Mouse (Mus musculus) C2C12 (cell line): ENCODE data around the gene Grcc10. TPM values are rescaled to one million over a fixed set of nuclear protein-coding genes. Genes with fewer than 3 reads are reported as not detected.

Source experiments
- H3K27me3 ChIP-seq: one replicate; pipeline ENCODE4 v1.6.1; 2011; ENCODE audit not compliant: control insufficient read depth, insufficient read depth, insufficient read length
- H3K36me3 ChIP-seq: one replicate; pipeline ENCODE4 v1.6.1; 2011; ENCODE audit not compliant: control insufficient read depth, insufficient read depth
- H3K4me3 ChIP-seq: one replicate; pipeline ENCODE4 v1.5.1; 2011; ENCODE audit warnings: mild to moderate bottlenecking, control low read depth; ENCODE audit not compliant: poor library complexity, insufficient read depth, severe bottlenecking
- H3K79me2 ChIP-seq: one replicate; pipeline ENCODE4 v1.6.1; 2011; ENCODE audit not compliant: control insufficient read depth, insufficient read depth
- H3K79me3 ChIP-seq: one replicate; pipeline ENCODE4 v1.6.1; 2011; ENCODE audit warnings: low read depth, control low read depth
- H3ac ChIP-seq: one replicate; pipeline ENCODE3; 2011; ENCODE audit warnings: low read depth; ENCODE audit not compliant: control insufficient read depth, insufficient read length
- CEBPB ChIP-seq: IDR thresholded peaks from one replicate; pipeline ENCODE4 v1.6.1; 2011; ENCODE audit warnings: low read depth, mild to moderate bottlenecking, control low read depth, moderate library complexity
- CTCF ChIP-seq: IDR thresholded peaks from one replicate; pipeline ENCODE4 v1.5.1; 2011; ENCODE audit not compliant: control insufficient read depth, insufficient read depth, insufficient read length
- FOSL1 ChIP-seq: IDR thresholded peaks from one replicate; pipeline ENCODE4 v1.8.0; 2011; ENCODE audit warnings: mild to moderate bottlenecking, low read length; ENCODE audit not compliant: poor library complexity, insufficient read depth, severe bottlenecking
- MAX ChIP-seq: IDR thresholded peaks from one replicate; pipeline ENCODE4 v1.6.1; 2011; ENCODE audit warnings: mild to moderate bottlenecking, control low read depth
- MYOD1 ChIP-seq: IDR thresholded peaks from one replicate; pipeline ENCODE4 v1.6.1; 2011; ENCODE audit warnings: low read depth; ENCODE audit not compliant: control insufficient read depth, insufficient read length
- MYOG ChIP-seq: IDR thresholded peaks from one replicate; pipeline ENCODE4 v1.6.1; 2011; ENCODE audit not compliant: control insufficient read depth, insufficient read length; ENCODE audit errors: extremely low read depth
- USF1 ChIP-seq: IDR thresholded peaks from one replicate; pipeline ENCODE4 v1.6.1; 2011; ENCODE audit warnings: low read depth, mild to moderate bottlenecking, control low read depth, moderate library complexity
- polyA plus RNA-seq: library from polyadenylated mRNA; unstranded; fragments of >200 nt; fragmentation: generic; extraction: Trizol; gene quantifications from one replicate; pipeline ENCODE4 v1.2.1, GENCODE M21; 2012; ENCODE audit warnings: missing spikeins

The Grcc10 gene
- polyA plus RNA-seq, 1 experiment, result 294 TPM

- TF ChIP-seq FOSL1, result no peak
- TF ChIP-seq MYOD1, result no peak
- peak; percentile 45 for TF ChIP-seq CTCF
- TF ChIP-seq MAX, result peak; percentile 47
Measured at GRCm38 (mm10) chr6:124740211-124740887, 825 bp downstream of the Grcc10 start.

GRCm38 (mm10) chr6:124739231-124739796 is 1.9 kb downstream of the Grcc10 start:
- H3ac ChIP-seq, result no peak overlapping the region
- peaks cover 10% of the 10 kb centered on the region for H3K79me2 ChIP-seq
- no peaks in the 10 kb centered on the region for H3K79me3 ChIP-seq
- H3K36me3 ChIP-seq, result peaks cover 18% of the 10 kb centered on the region
- TF ChIP-seq MYOG (no peak), CEBPB (no peak)
- H3K27me3 ChIP-seq, result no peaks in the 10 kb centered on the region
- no peak overlapping the region for H3K4me3 ChIP-seq

More at GRCm38 (mm10) chr6:124740211-124740887, 825 bp downstream of the Grcc10 start:
- Histone ChIP-seq H3ac (peak overlapping the region; percentile 91), H3K27me3 (no peaks in the 10 kb centered on the region), H3K4me3 (peak overlapping the region; percentile 45), H3K36me3 (peaks cover 27% of the 10 kb centered on the region), H3K79me3 (no peaks in the 10 kb centered on the region), H3K79me2 (peaks cover 10% of the 10 kb centered on the region)

GRCm38 (mm10) chr6:124738511-124739023 is 2.6 kb downstream of the Grcc10 start, which contains the start of gene Ptpn6:
TSS of gene Ptpn6 (minus strand) at chr6:124738714.
- H3K4me3 ChIP-seq, result no peak within 1 kb of the TSS

GRCm38 (mm10) chr6:124737040-124737439 is 4.1 kb downstream of the Grcc10 start:
- Histone ChIP-seq H3ac (no peak overlapping the region), H3K79me3 (no peaks in the 10 kb centered on the region), H3K36me3 (no peaks in the 10 kb centered on the region), H3K4me3 (no peak overlapping the region), H3K79me2 (peaks cover 10% of the 10 kb centered on the region), H3K27me3 (no peaks in the 10 kb centered on the region)
- TF ChIP-seq MYOD1, result no peak

More at GRCm38 (mm10) chr6:124738511-124739023, 2.6 kb downstream of the Grcc10 start, which contains the start of gene Ptpn6:
- H3ac ChIP-seq, result no peak within 1 kb of the TSS
- H3K79me2 ChIP-seq, result peaks cover 10% of the 10 kb centered on the region
- H3K79me3 ChIP-seq, result no peaks in the 10 kb centered on the region
- TF ChIP-seq MAX (no peak), FOSL1 (no peak), CTCF (no peak), USF1 (no peak), CEBPB (no peak), MYOD1 (no peak), MYOG (no peak)
- peaks cover 10% of the 10 kb centered on the region for H3K36me3 ChIP-seq
- no peaks in the 10 kb centered on the region for H3K27me3 ChIP-seq

- no peak overlapping the region for H3ac ChIP-seq
- H3K36me3 ChIP-seq, result no peaks in the 10 kb centered on the region
- H3K27me3 ChIP-seq, result no peaks in the 10 kb centered on the region
- TF ChIP-seq CEBPB (no peak), MYOD1 (no peak), FOSL1 (no peak), CTCF (no peak), MYOG (no peak), USF1 (no peak), MAX (no peak)
- no peaks in the 10 kb centered on the region for H3K79me3 ChIP-seq
- H3K79me2 ChIP-seq, result peaks cover 5% of the 10 kb centered on the region
- H3K4me3 ChIP-seq, result no peak overlapping the region
Measured at GRCm38 (mm10) chr6:124734417-124734816, 6.8 kb downstream of the Grcc10 start.
